Mouse (Mus musculus): ENCODE data around the gene Ndufb7.

GRCm38 (mm10) chr8:83590488-83591023 is 24.1 kb downstream of the Ndufb7 start:
- no peak for TF ChIP-seq POLR2A (IDR thresholded peaks at IDR 0.05; ENCODE audit: borderline replicate concordance, extremely low read depth, insufficient read depth, insufficient read length, poor library complexity, severe bottlenecking)
- no peak for TF ChIP-seq CTCF (IDR thresholded peaks at IDR 0.05; ENCODE audit: borderline replicate concordance, extremely low read depth, insufficient read depth, insufficient read length)
